Mouse (Mus musculus) neural tube, embryonic 11.5 days (tissue): ENCODE measurements around the gene Gm7168. TPM values are rescaled to one million over a fixed set of nuclear protein-coding genes. Genes with fewer than 3 reads are reported as not detected.

Experiments
- polyA plus RNA-seq: library from polyadenylated mRNA; unstranded; fragments of >200 nt; fragmentation: Nextera tagmentation; extraction: Ambion mirVana; gene quantifications from 2 replicates; pipeline ENCODE4 v1.2.1, GENCODE M21; 2014

The Gm7168 gene
- polyA plus RNA-seq, 1 experiment from 2014 or later: not detected

Other genes starting within 250 kb of the Gm7168 start
- gene Afdn, start 187.8 kb upstream of the Gm7168 start, polyA plus RNA-seq: 90.1 and 95.5 TPM in 2 replicates
- 5.0 and 6.8 TPM in 2 replicates for gene Tcte2, start 186.5 kb upstream of the Gm7168 start, polyA plus RNA-seq
- not detected in 2 replicates for gene Gm7356, start 55.3 kb downstream of the Gm7168 start, polyA plus RNA-seq
- not detected in 2 replicates for gene Gm7358, start 111.2 kb downstream of the Gm7168 start, polyA plus RNA-seq